Mouse (Mus musculus): Measurements from ENCODE around the gene Ypel2.

GRCm38 (mm10) chr11:86924629-86925028 lies 68.9 kb downstream of the Ypel2 start:
- TF ChIP-seq POLR2A (IDR thresholded peaks at IDR 0.05; ENCODE audit: insufficient read length, low read depth), result no peak
- no peak for TF ChIP-seq MAX (IDR thresholded peaks at IDR 0.05; ENCODE audit: low read depth)
- no peak for TF ChIP-seq E2F4 (IDR thresholded peaks at IDR 0.05; ENCODE audit: insufficient read depth)
